Mouse (Mus musculus): ENCODE data around the gene Tigit. TPM values are rescaled to one million over a fixed set of nuclear protein-coding genes. Genes with fewer than 3 reads are reported as not detected.

The Tigit gene
- polyA plus RNA-seq, 1 experiment from 2014 or later = not detected

DNA sequence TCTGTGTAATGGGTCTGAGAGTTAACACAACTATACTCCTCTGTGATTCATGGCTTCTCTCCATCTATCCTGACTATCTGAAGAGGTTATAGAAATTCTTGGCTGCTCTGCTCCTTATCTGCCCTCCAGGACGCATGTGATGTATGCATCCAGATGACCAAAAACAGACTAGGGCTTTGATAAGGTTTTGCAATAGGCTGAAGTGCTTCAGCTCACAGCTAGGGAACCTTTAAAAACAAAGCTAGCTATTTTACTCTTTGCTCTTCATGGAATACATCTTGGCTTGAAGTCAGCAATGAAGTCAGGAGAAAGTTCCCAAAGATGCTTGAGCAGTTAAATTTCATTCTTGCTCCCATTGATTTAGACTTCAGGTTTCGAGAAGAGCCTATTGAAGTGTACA, 32.2 kb downstream of the Tigit start:
- ATAC-seq (ENCODE audit: low FRiP score, low read depth) = no peak
- Histone ChIP-seq H3K9ac (no peak overlapping the region), H3K36me3 (peaks cover 30% of the 10 kb centered on the region), H3K27me3 (replicated peaks) (no peaks in the 10 kb centered on the region), H3K4me1 (no peaks in the 10 kb centered on the region), H3K9me3 (no peaks in the 10 kb centered on the region), H3K27ac (no peak overlapping the region), H3K4me3 (no peak overlapping the region), H3K4me2 (replicated peaks) (no peak overlapping the region)
- WGBS = 76% methylated on average over 2 of the region's 2 CpGs

DNA sequence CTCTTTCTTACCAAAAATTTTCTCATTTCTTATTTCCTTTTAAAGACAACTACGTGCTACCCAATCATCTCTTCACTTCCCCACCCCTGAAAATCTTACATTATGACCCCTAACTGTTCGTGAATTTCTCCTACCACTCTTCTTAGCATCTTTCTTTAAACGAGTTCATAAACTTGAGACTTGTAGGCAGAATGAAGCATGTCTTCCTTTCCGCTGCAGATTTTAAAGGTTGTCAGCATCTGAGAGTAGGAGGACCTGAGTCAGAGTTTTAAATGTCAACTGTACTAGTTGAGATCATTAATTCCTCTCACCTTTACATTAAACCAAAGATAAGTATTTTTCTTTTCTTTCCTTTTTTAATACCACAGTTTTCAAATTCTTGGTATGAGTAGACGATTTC, 35.3 kb downstream of the Tigit start:
- Histone ChIP-seq H3K27ac (no peak overlapping the region), H3K9ac (no peak overlapping the region), H3K9me3 (no peaks in the 10 kb centered on the region), H3K27me3 (replicated peaks) (no peaks in the 10 kb centered on the region), H3K36me3 (peaks cover 18% of the 10 kb centered on the region), H3K4me1 (0 out of 2 replicates have a peak, but pooled peaks cover 6% of the 10 kb centered on the region), H3K4me3 (no peak overlapping the region), H3K4me2 (replicated peaks) (no peak overlapping the region)
- no peak for ATAC-seq (ENCODE audit: low FRiP score, low read depth)
- WGBS = 92% methylated on average over 5 of the region's 5 CpGs

DNA sequence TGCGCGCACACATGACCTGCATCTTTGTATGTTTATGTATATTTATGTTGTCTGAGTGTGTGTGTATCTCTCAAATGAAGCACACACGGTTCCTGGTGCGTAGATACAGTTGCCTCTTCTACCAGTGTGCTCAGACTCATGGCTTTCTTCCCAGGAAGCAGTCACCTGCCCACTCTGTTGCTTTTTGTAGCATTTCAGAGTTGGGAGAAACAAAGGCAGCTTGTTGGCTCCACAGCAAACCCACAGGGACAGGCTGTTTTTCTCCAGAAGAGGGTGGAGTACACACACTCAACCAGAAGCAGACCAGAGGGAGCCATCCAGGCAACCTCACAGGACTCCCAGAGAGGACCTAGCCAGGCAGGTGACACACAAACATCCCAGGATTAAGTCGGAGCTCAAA, 38.0 kb downstream of the Tigit start:
- H3K9ac ChIP-seq = no peak overlapping the region

DNA sequence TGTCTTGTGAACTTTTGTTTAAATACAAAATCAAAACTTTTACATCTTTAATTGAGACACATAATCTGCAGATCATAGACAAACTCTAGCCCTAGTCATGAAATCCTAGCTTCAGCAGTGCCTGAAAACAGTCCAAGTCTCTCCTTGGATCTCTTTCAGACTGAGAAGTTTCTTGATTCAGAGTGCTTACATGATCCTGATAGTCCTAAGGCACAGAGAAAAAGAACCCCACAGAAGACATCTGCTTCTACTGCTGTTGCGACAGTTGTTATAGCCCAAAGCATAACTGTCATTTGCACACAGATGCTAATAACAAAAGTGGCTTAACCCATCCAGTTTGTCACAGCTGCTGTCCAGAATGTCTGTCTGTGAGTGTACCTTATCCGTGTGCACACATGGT, 38.7 kb downstream of the Tigit start:
- Histone ChIP-seq H3K27me3 (replicated peaks) (no peaks in the 10 kb centered on the region), H3K9me3 (no peaks in the 10 kb centered on the region), H3K27ac (no peak overlapping the region), H3K4me1 (peaks cover 13% of the 10 kb centered on the region), H3K4me2 (replicated peaks) (no peak overlapping the region), H3K4me3 (no peak overlapping the region), H3K9ac (no peak overlapping the region), H3K36me3 (peaks cover 13% of the 10 kb centered on the region)
- 81% methylated on average over 2 of the region's 2 CpGs for WGBS
- no peak for ATAC-seq (ENCODE audit: low FRiP score, low read depth)

More for the DNA sequence above, 38.0 kb downstream of the Tigit start:
- Histone ChIP-seq H3K4me3 (no peak overlapping the region), H3K9me3 (no peaks in the 10 kb centered on the region), H3K36me3 (peaks cover 13% of the 10 kb centered on the region), H3K27ac (no peak overlapping the region), H3K27me3 (replicated peaks) (no peaks in the 10 kb centered on the region), H3K4me1 (peaks cover 13% of the 10 kb centered on the region), H3K4me2 (replicated peaks) (no peak overlapping the region)
- 93% methylated on average over 5 of the region's 5 CpGs for WGBS
- no peak for ATAC-seq (ENCODE audit: low FRiP score, low read depth)

DNA sequence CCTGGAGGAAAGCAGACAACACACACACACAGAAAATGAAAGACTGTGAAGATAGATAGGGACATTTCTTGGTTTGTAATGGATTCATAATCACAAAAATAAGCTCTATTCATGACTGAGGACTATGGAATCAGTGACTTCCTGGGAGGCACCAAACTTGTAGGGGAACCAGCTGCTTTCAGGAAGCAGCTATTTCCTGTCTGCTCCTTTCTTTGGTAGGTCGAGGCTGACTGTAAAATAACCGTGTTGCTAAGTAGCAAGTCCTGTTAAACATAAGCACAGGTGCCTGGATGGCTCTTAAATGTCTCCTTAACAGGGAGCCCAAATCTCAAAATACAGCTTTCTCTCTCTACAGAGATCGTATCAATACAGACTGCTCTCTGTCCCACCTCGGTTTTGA, 39.1 kb downstream of the Tigit start:
- H3K4me3 ChIP-seq = no peak overlapping the region
- H3K27ac ChIP-seq = no peak overlapping the region
- H3K9me3 ChIP-seq = no peaks in the 10 kb centered on the region
- H3K36me3 ChIP-seq = peaks cover 13% of the 10 kb centered on the region
- ATAC-seq (ENCODE audit: low FRiP score, low read depth) = no peak
- H3K9ac ChIP-seq = no peak overlapping the region
- H3K4me2 ChIP-seq (replicated peaks) = no peak overlapping the region
- no peaks in the 10 kb centered on the region for H3K27me3 ChIP-seq (replicated peaks)
- WGBS = 84% methylated on average over 4 of the region's 4 CpGs
- peaks cover 13% of the 10 kb centered on the region for H3K4me1 ChIP-seq

DNA sequence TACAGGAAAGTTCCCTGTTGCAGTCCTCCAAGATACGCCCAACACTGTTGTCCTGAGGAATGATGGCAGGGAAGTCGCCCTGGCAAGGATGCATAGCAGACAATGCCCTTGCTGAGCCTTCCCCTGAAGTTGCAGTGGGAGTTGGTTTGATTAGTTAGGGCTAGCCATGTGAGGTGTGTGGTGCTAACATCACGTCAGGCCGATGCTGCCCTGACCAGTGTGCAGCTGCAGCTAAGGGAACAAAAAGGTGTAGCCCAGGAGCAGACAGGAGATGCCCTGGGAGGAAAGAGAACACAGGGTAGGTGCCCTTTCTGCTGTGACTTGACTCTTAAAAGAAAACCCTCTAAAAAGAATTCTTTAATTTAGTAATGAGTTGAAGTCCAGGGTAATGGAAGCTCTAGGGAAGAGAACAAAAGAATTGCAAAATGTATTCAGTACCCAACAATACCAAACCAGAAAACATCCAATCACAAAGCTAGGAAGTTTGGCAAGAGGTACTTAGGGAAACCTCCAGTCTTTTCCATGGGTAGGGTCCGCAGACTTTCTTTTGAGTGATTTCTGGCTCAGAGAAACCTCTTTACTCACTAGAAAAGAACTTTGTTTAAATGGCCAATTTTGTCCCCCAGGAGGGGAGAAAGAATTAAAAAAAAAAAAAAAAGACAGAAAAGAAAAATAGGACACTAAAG, 40.5 kb downstream of the Tigit start:
- no peaks in the 10 kb centered on the region for H3K9me3 ChIP-seq
- no peak overlapping the region for H3K4me2 ChIP-seq (replicated peaks)
- H3K9ac ChIP-seq = no peak overlapping the region
- WGBS = 55% methylated on average over 5 of the region's 5 CpGs
- peaks cover 18% of the 10 kb centered on the region for H3K36me3 ChIP-seq
- H3K4me3 ChIP-seq = no peak overlapping the region
- H3K4me1 ChIP-seq = peaks cover 13% of the 10 kb centered on the region
- no peaks in the 10 kb centered on the region for H3K27me3 ChIP-seq (replicated peaks)
- no peak overlapping the region for H3K27ac ChIP-seq
- ATAC-seq (ENCODE audit: low FRiP score, low read depth) = no peak

DNA sequence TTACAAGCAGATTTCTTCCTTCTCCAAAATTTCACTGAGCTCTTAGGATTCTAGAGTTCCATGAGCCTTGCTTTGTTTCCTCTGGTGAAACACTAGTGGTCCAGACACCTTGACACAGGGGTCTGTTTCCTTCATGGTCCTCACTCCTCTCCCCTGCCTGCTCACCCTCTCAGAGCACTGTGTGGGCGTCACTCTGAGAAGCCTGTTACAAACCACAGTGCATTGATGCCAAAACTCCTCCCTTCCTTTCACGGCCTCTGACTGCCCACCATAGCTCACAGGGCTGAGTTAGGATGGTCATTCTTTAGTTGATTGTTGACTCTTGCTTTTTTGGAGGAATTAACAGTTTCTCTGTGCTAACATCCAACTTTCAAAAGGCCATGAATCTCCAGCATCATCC, 43.6 kb downstream of the Tigit start:
- H3K27ac ChIP-seq = no peak overlapping the region
- ATAC-seq (ENCODE audit: low FRiP score, low read depth) = no peak
- WGBS = 15% methylated on average over 2 of the region's 2 CpGs
- no peak overlapping the region for H3K9ac ChIP-seq
- H3K4me3 ChIP-seq = no peak overlapping the region
- H3K9me3 ChIP-seq = no peaks in the 10 kb centered on the region
- H3K4me1 ChIP-seq = peaks cover 13% of the 10 kb centered on the region
- no peaks in the 10 kb centered on the region for H3K27me3 ChIP-seq (replicated peaks)
- peaks cover 18% of the 10 kb centered on the region for H3K36me3 ChIP-seq
- no peak overlapping the region for H3K4me2 ChIP-seq (replicated peaks)

DNA sequence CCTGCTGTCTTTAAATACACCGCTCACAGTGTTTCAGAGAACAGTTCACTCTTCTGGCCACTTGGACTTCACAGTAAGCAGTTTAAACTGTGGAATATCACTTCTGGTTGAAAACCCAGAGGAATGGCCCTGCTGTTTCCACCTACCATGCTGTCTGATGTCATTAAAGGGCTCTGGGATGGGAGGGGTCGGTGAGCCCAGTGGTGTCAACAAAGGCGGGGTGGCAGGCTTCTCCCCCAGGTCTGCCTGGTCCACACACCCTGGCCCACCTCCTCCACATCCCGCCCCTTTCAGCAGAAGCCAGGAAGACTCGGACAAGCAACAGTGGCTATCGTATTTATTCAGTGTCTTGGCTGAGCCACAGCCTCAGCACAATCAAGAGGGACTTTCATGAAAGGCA, 44.7 kb downstream of the Tigit start:
- no peak overlapping the region for H3K27ac ChIP-seq
- H3K27me3 ChIP-seq (replicated peaks) = no peaks in the 10 kb centered on the region
- peaks cover 18% of the 10 kb centered on the region for H3K36me3 ChIP-seq
- H3K4me2 ChIP-seq (replicated peaks) = no peak overlapping the region
- WGBS = 46% methylated on average over 6 of the region's 6 CpGs
- H3K9ac ChIP-seq = no peak overlapping the region
- no peak for ATAC-seq (ENCODE audit: low FRiP score, low read depth)
- no peaks in the 10 kb centered on the region for H3K9me3 ChIP-seq
- peaks cover 12% of the 10 kb centered on the region for H3K4me1 ChIP-seq
- no peak overlapping the region for H3K4me3 ChIP-seq

DNA sequence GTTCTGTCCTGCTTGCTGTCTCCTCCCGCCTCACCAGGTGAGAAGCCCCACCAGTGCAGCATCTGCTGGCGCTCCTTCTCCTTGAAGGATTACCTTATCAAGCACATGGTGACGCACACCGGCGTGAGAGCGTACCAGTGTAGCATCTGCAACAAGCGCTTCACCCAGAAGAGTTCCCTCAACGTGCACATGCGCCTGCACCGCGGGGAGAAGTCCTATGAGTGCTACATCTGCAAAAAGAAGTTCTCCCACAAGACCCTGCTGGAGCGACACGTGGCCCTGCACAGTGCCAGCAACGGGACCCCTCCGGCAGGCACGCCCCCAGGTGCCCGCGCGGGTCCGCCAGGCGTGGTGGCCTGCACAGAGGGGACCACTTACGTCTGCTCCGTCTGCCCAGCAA, 45.7 kb downstream of the Tigit start:
- no peaks in the 10 kb centered on the region for H3K9me3 ChIP-seq
- H3K27me3 ChIP-seq (replicated peaks) = no peaks in the 10 kb centered on the region
- no peak overlapping the region for H3K4me2 ChIP-seq (replicated peaks)
- no peak for ATAC-seq (ENCODE audit: low FRiP score, low read depth)
- H3K9ac ChIP-seq = no peak overlapping the region
- H3K27ac ChIP-seq = no peak overlapping the region
- peaks cover 6% of the 10 kb centered on the region for H3K4me1 ChIP-seq
- no peak overlapping the region for H3K4me3 ChIP-seq
- WGBS = 94% methylated on average over 23 of the region's 23 CpGs
- peaks cover 18% of the 10 kb centered on the region for H3K36me3 ChIP-seq

DNA sequence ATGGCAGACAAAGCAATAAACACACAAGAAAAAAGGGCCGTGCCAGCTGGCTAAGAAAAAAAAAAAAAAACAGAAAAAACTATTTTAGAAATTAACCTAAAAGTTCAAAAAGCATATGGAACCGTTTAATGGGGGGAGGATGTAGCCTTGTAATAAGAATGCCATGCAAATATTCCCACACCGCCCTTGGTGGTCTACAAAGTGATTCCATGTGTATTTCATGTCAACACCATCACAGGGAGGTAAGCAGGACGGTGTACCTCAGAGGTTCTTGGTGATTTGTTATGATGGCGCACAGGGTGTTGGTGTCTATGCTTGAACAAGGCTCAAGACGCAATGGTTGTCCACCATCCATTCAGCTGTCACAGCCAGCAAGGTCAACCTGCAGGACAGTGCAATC, 46.6 kb downstream of the Tigit start:
- WGBS = 82% methylated on average over 6 of the region's 6 CpGs
- Histone ChIP-seq H3K9ac (no peak overlapping the region), H3K4me2 (replicated peaks) (no peak overlapping the region), H3K36me3 (peaks cover 22% of the 10 kb centered on the region), H3K27ac (no peak overlapping the region), H3K9me3 (no peaks in the 10 kb centered on the region), H3K4me1 (no peaks in the 10 kb centered on the region), H3K4me3 (no peak overlapping the region), H3K27me3 (replicated peaks) (no peaks in the 10 kb centered on the region)
- ATAC-seq (ENCODE audit: low FRiP score, low read depth) = no peak

DNA sequence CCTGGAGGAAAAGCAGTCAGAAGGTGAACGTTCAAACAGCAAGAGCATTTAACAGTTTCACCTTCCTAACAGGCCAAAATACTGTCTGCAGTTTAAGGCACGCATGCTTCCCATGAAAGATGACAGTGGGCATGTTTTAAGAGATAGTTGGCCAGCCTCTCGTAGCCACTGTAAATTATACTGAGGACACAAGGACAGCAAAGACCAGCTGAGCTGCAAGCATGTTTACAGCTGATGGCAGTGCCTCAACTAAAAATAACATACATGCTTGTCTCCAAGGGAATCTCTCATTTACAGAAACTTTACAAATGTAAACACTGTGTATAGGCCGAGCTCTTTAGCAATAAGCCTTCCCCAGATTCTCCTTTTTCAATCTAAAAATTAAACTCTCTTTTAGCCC, 47.6 kb downstream of the Tigit start:
- H3K27ac ChIP-seq = no peak overlapping the region
- H3K4me1 ChIP-seq = no peaks in the 10 kb centered on the region
- 67% methylated on average over 4 of the region's 4 CpGs for whole genome bisulfite sequencing
- H3K4me3 ChIP-seq = no peak overlapping the region
- peaks cover 29% of the 10 kb centered on the region for H3K36me3 ChIP-seq
- H3K4me2 ChIP-seq (replicated peaks) = no peak overlapping the region
- no peak overlapping the region for H3K9ac ChIP-seq
- no peaks in the 10 kb centered on the region for H3K27me3 ChIP-seq (replicated peaks)
- no peaks in the 10 kb centered on the region for H3K9me3 ChIP-seq
- ATAC-seq (ENCODE audit: low FRiP score, low read depth) = no peak

DNA sequence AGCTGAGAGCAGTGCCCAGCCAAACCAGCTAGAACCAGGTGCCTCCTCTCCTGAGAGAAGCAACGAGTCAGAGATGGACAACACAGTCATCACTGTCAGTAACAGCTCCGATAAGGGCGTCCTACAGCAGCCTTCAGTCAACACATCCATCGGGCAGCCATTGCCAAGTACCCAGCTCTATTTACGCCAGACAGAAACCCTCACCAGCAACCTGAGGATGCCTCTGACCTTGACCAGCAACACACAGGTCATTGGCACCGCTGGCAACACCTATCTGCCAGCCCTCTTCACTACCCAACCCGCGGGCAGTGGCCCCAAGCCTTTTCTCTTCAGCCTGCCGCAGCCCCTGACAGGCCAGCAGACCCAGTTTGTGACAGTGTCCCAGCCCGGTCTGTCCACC, 53.6 kb downstream of the Tigit start:
- H3K4me2 ChIP-seq (replicated peaks) = no peak overlapping the region
- no peak overlapping the region for H3K9ac ChIP-seq
- H3K9me3 ChIP-seq = peaks cover 8% of the 10 kb centered on the region; the same call in 1 of the 2 replicates
- H3K4me3 ChIP-seq = no peak overlapping the region
- peaks cover 2% of the 10 kb centered on the region; the same call in 1 of the 2 replicates for H3K4me1 ChIP-seq
- no peaks in the 10 kb centered on the region for H3K27me3 ChIP-seq (replicated peaks)
- no peak overlapping the region for H3K27ac ChIP-seq
- 93% methylated on average over 10 of the region's 10 CpGs for WGBS
- peaks cover 51% of the 10 kb centered on the region for H3K36me3 ChIP-seq
- ATAC-seq (ENCODE audit: low FRiP score, low read depth) = no peak

DNA sequence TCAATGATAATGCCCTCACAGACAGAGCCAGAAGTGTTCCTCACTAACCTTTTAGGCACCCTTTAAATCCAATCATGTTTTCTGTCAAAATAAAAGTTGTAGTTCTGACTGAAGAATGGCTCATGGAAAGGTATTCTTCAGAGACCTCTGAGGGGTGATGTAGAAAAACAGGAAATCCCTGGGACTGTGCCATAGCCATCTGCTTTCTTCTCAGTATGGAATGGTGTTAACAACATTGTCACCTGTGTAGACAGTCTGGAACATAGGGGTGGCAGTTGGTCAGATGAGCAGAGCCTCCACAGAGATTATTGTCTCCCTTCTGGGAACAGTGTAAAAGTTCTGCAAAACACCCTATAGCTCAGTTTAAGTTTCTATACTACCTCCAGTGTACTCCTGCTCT, 55.9 kb downstream of the Tigit start:
- Histone ChIP-seq H3K36me3 (peaks cover 51% of the 10 kb centered on the region), H3K9me3 (peaks cover 8% of the 10 kb centered on the region; the same call in 1 of the 2 replicates), H3K4me2 (replicated peaks) (no peak overlapping the region), H3K27me3 (replicated peaks) (no peaks in the 10 kb centered on the region), H3K27ac (no peak overlapping the region), H3K4me1 (peaks cover 20% of the 10 kb centered on the region), H3K9ac (no peak overlapping the region), H3K4me3 (no peak overlapping the region)
- ATAC-seq (ENCODE audit: low FRiP score, low read depth) = no peak

Measured in neural tube, embryonic 12.5 days (tissue).